Mouse (Mus musculus) forebrain, embryonic 13.5 days (tissue): ENCODE measurements around the gene Akt1s1. TPM values are rescaled to one million over a fixed set of nuclear protein-coding genes. Genes with fewer than 3 reads are reported as not detected.
A peak's percentile ranks its signal among the peaks of the same experiment; 100 is the strongest.

ENCODE experiments used
- ATAC-seq: fragments of 200-750 bp; cut with Nextera tagmentation; 2 replicates; pipeline ENCODE4 v1.8.0; 2017
- H3K27ac ChIP-seq: fragments of 300-500 bp; sonication (generic); 2 replicates; pipeline ENCODE4 v1.5.1; 2015; ENCODE audit warnings: inconsistent platforms, mild to moderate bottlenecking, moderate library complexity
- H3K27me3 ChIP-seq: fragments of 300-500 bp; sonication (generic); 2 replicates; pipeline ENCODE4 v1.6.1; 2015; ENCODE audit warnings: mild to moderate bottlenecking, inconsistent platforms
- H3K36me3 ChIP-seq: fragments of 300-500 bp; sonication (generic); 2 replicates; pipeline ENCODE4 v1.6.1; 2015; ENCODE audit warnings: mild to moderate bottlenecking, inconsistent platforms; ENCODE audit not compliant: poor library complexity, severe bottlenecking
- H3K4me1 ChIP-seq: fragments of 300-500 bp; sonication (generic); 2 replicates; pipeline ENCODE4 v1.6.1; 2015; ENCODE audit warnings: inconsistent platforms
- H3K4me2 ChIP-seq: fragments of 300-500 bp; sonication (generic); 2 replicates; pipeline ENCODE4 v1.6.1; 2015; ENCODE audit warnings: inconsistent platforms, mild to moderate bottlenecking, moderate library complexity
- H3K4me3 ChIP-seq: fragments of 300-500 bp; sonication (generic); 2 replicates; pipeline ENCODE4 v1.5.1; 2015; ENCODE audit warnings: mild to moderate bottlenecking, inconsistent platforms
- H3K9ac ChIP-seq: fragments of 300-500 bp; sonication (generic); 2 replicates; pipeline ENCODE4 v1.6.1; 2015; ENCODE audit warnings: mild to moderate bottlenecking, inconsistent platforms
- H3K9me3 ChIP-seq: fragments of 300-500 bp; sonication (generic); replicated peaks from 2 replicates; pipeline ENCODE4 v1.6.1; 2016; ENCODE audit warnings: inconsistent platforms
- WGBS: fragments of 180-500 bp; shearing (Covaris S2); methylation state at CpG from one replicate; pipeline ENCODE4 v1.1.7; 2015; 5-methylcytosine and 5-hydroxymethylcytosine counted together
- polyA plus RNA-seq: library from polyadenylated mRNA; unstranded; fragments of >200 nt; fragmentation: Nextera tagmentation; extraction: Ambion mirVana; gene quantifications from 2 replicates; pipeline ENCODE4 v1.2.1, GENCODE M21; 2015

The Akt1s1 gene
- polyA plus RNA-seq, 1 experiment from 2014 or later, result 93.1 TPM

DNA sequence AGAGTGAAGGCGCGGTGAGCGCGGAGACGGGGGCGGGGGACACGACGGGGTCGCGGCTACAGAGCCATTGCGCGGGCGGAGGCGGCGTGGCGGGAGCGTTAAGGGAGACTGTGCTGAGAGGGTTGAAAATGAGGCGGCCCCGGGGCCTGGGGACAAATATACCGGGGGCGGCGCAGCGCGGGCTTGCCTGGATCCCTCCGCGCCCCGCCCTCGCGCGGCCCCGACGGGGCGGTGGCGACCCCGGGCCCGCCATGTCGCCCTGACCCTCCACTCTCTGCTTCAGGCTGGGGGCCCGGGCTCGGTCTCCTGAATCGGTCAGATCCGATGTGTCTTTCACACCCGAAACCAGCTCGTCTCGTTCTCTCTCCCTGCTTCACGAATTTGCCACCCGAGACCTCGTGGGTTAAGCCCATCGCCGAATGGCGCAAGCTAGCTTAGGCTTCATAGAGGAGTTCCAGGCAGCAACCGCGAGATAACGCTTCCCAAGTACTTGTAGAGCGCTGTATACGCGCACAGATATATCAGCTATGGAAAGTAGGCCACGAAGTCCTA lies 32.2 kb upstream of the Akt1s1 start, which contains the start of gene Atf5:
Atf5 (minus strand) TSS at position 189 of the 552 bp plus-strand sequence.
- Histone ChIP-seq H3K4me3 (peak within 1 kb of the TSS; percentile 84), H3K9me3 (no peaks in the 10 kb centered on the region), H3K4me2 (peak within 1 kb of the TSS; percentile 84), H3K4me1 (peaks cover 51% of the 10 kb centered on the region), H3K27ac (peak within 1 kb of the TSS; percentile 94), H3K36me3 (peaks cover 17% of the 10 kb centered on the region; the same call in 1 of the 2 replicates), H3K27me3 (no peaks in the 10 kb centered on the region), H3K9ac (peak within 1 kb of the TSS; percentile 95)
- WGBS, result under 1% methylated on average over 52 of the region's 57 CpGs
- ATAC-seq, result peak; percentile 46

DNA sequence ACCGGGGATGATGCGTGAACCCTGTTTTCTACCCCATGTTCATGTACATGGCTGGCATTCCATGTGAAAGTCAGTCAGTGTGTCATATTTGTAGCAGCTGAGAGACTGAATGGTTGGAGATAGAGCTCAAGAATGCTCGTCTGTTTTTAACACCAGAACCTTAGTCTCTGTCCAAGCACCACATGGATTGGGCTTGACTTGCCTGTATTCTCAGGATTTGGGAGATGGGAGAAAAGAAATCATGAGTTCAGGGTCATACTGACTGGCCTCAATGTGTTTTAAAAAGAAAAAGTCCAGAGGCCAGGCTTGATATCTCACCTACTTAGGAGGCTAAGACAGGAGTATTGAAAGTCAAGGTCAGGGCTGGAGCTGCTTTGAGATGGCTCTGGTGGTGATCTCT lies 31.4 kb upstream of the Akt1s1 start:
- Histone ChIP-seq H3K27ac (peak overlapping the region; percentile 94), H3K4me1 (peaks cover 53% of the 10 kb centered on the region), H3K4me2 (peak overlapping the region; percentile 84), H3K4me3 (peak overlapping the region; percentile 84), H3K9me3 (no peaks in the 10 kb centered on the region), H3K36me3 (peaks cover 16% of the 10 kb centered on the region; the same call in 1 of the 2 replicates), H3K27me3 (no peaks in the 10 kb centered on the region), H3K9ac (peak overlapping the region; percentile 95)
- no peak for ATAC-seq
- 29% methylated on average over 3 of the region's 3 CpGs for WGBS

DNA sequence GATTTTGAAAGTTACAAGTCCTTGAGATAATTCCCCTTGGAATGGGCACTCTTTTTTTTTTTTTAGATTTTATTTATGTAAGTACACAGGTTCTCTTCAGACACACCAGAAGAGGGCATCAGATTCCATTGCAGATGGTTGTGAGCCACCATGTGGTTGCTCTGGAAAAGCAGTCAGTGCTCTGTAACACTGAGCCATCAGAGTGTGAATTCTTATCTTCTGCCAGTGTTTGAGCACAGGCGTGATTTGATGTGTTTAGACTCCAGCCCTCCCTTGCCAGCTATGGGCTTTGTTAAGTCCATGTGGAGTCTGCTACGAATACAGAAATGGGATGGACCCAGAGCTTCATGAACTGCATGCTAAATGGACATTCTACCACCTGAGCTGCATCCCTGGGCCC lies 30.6 kb upstream of the Akt1s1 start:
- H3K36me3 ChIP-seq, result peaks cover 9% of the 10 kb centered on the region; the same call in 1 of the 2 replicates
- no peaks in the 10 kb centered on the region for H3K9me3 ChIP-seq
- peaks cover 59% of the 10 kb centered on the region for H3K4me1 ChIP-seq
- peak overlapping the region; percentile 84 for H3K4me2 ChIP-seq
- H3K27ac ChIP-seq, result peak overlapping the region; percentile 94
- H3K9ac ChIP-seq, result peak overlapping the region; percentile 95
- WGBS, result 13% methylated on average over 2 of the region's 2 CpGs
- H3K27me3 ChIP-seq, result no peaks in the 10 kb centered on the region
- ATAC-seq, result no peak
- peak overlapping the region; percentile 84 for H3K4me3 ChIP-seq

DNA sequence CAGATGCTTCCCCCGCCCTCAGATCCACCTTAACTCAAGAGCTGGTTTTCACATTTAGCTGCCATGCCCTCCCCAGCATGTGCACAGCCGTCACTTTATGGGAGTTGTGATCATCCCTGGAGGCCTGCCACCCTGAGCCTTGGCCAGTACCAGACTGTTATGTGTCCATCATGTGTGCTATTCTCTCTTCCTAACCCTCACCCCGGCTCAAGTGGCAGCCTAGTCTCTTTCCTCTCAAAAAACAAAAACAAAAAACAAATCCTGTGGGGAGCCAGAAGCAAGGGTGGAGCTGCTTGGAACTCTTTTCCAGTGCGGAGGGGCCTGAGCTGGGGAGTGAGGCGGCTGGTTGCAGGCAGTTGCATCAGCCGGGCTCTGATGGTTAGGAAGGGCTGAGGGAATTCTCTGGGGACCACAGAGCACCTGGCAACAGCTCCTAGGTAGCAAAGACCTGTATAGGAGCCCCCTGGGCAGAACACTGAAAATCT lies 30.0 kb upstream of the Akt1s1 start:
- Histone ChIP-seq H3K4me1 (peaks cover 65% of the 10 kb centered on the region), H3K27me3 (no peaks in the 10 kb centered on the region), H3K9me3 (no peaks in the 10 kb centered on the region), H3K36me3 (0 out of 2 replicates have a peak, but pooled peaks cover 3% of the 10 kb centered on the region), H3K4me3 (peak overlapping the region; percentile 84), H3K4me2 (peak overlapping the region; percentile 84), H3K9ac (peak overlapping the region; percentile 95), H3K27ac (peak overlapping the region; percentile 94)
- 31% methylated on average over 6 of the region's 6 CpGs for WGBS
- ATAC-seq, result no peak

DNA sequence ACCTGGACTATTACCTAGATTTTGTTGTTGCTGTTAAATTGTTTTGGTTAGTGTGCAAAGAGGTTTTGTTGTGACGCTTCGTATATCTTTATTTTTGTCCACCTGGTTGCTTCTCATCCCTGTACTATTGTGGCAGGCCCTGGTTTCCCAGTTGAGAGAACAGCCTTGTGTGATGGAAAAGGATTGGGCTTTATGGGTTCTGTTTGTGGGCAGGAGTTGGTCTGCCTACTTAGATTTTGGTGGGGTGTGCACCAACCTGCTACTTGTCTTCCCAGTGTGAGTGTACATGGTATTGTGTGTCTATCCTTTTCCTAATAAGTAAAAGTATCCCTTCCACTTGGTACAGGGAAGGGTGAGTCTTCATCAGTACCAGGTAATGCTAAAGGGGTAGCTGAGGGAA lies 29.4 kb upstream of the Akt1s1 start:
- H3K27ac ChIP-seq, result peak overlapping the region; percentile 94
- peak overlapping the region; percentile 95 for H3K9ac ChIP-seq
- 99% methylated on average over 2 of the region's 2 CpGs for WGBS
- no peaks in the 10 kb centered on the region for H3K9me3 ChIP-seq
- H3K27me3 ChIP-seq, result no peaks in the 10 kb centered on the region
- H3K4me2 ChIP-seq, result peak overlapping the region; percentile 84
- no peak for ATAC-seq
- H3K36me3 ChIP-seq, result no peaks in the 10 kb centered on the region
- H3K4me3 ChIP-seq, result peak overlapping the region; percentile 84
- H3K4me1 ChIP-seq, result peaks cover 67% of the 10 kb centered on the region

DNA sequence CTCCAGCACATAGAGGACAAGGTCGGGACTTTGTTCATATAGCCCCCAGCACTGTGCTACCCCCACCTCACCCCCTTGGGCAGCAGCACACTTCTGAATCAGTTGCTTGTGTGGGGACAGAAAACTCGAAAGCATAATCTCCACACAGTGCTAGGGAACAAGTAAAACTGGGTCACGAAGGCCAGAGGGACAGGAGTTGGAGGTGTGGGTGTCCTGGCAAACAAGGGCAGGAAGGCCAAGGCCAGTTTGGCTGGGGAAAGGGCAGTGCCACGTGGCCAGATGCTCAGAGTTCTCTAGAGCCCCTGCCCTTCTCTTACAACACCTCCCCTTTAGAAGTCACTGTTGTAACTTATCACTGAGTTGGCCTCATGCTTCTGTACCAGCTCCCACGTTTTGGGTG lies 28.9 kb upstream of the Akt1s1 start:
- peak overlapping the region; percentile 95 for H3K9ac ChIP-seq
- no peak for ATAC-seq
- H3K4me3 ChIP-seq, result peak overlapping the region; percentile 84; the same call in 1 of the 2 replicates
- WGBS, result 75% methylated on average over 5 of the region's 5 CpGs
- no peaks in the 10 kb centered on the region for H3K36me3 ChIP-seq
- H3K4me1 ChIP-seq, result peaks cover 64% of the 10 kb centered on the region
- H3K9me3 ChIP-seq, result no peaks in the 10 kb centered on the region
- no peak overlapping the region for H3K27ac ChIP-seq
- H3K4me2 ChIP-seq, result peak overlapping the region; percentile 84
- no peaks in the 10 kb centered on the region for H3K27me3 ChIP-seq

DNA sequence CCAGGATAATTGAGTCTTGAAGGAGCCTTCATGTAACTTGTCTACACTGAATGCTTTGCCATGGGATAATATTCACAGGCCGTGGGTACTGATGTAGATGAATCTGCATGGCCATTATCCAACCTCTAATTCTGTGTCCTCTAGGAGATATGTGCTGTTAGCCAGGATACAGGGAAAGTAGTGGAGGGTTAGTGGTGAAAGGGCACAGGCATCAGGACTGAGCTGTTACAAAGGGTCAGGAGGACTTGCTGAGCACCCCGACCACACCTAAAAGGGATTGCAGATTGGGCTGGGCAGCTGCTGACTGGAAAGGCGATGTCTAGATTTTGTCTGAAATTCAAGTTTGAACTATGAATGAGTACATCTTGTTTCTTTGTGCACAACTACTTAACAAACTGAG lies 28.3 kb upstream of the Akt1s1 start:
- Histone ChIP-seq H3K36me3 (peaks cover 1% of the 10 kb centered on the region; the same call in 1 of the 2 replicates), H3K9ac (0 out of 2 replicates have a peak overlapping the region, but pooled peaks have one; percentile 34), H3K4me1 (peaks cover 58% of the 10 kb centered on the region), H3K27me3 (no peaks in the 10 kb centered on the region), H3K27ac (no peak overlapping the region), H3K4me2 (peak overlapping the region; percentile 84; the same call in 1 of the 2 replicates), H3K4me3 (no peak overlapping the region), H3K9me3 (no peaks in the 10 kb centered on the region)
- 82% methylated on average over 3 of the region's 3 CpGs for WGBS
- ATAC-seq, result no peak

DNA sequence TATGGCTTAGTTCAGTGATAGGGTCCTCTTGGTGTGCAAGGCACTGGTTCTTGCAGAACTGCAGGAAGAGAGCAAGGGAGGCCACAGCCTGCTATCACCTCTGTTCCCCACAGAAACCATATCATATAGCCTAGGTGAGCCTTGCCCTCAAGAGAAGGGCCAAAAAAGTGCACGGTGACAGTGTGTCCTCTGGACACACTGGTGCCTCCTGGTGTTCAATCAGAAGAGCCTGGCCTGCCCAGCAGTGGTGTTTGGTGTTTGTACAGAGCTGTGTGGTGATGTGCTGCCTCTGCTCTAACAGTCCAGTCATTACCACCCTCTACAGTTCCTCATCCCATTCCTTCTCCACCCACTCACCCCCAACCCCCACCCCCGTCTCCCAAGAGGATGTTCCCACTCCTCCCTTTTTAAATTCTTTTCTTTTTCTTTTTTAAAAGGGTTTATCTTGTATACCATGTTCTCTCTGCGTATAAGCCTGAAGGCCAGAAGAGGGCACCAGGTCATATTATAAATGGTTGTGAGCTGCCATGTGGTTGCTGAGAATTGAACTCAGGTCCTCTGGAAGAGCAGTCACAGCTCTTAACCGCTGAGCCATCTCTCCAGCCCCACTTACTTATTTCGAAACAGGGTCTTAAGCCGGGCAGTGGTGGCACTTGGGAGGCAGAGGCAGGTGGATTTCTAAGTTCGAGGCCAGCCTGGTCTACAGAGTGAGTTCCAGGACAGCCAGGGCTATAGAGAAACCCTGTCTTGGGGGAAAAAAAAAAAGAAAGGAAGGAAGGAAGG lies 26.9 kb upstream of the Akt1s1 start:
- Histone ChIP-seq H3K36me3 (peaks cover 6% of the 10 kb centered on the region; the same call in 1 of the 2 replicates), H3K4me3 (no peak overlapping the region), H3K9ac (no peak overlapping the region), H3K4me1 (peaks cover 58% of the 10 kb centered on the region), H3K9me3 (no peaks in the 10 kb centered on the region), H3K4me2 (no peak overlapping the region; the same call in 1 of the 2 replicates), H3K27me3 (no peaks in the 10 kb centered on the region), H3K27ac (no peak overlapping the region)
- 86% methylated on average over 7 of the region's 7 CpGs for WGBS
- ATAC-seq, result no peak

DNA sequence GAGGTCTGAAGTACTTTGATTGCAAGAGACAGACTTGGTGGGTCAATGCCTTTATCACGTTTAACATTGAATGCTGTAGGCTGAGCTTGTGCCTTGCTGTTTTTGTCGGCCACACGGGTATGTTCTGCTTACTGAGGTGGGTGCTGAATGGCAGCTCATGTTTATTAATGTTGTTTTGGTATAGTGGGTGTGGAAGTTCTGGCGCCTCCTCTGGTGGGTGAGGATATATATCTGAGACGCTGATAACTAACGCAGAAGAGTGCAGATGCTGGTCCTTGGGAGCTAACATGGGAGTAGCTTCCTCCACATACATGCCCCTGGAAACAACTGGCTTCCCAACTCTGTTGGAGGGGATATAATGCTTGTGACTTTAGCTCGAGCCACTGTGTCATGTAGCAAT lies 25.4 kb upstream of the Akt1s1 start:
- H3K36me3 ChIP-seq, result peaks cover 13% of the 10 kb centered on the region
- no peak for ATAC-seq
- no peak overlapping the region for H3K4me2 ChIP-seq
- no peak overlapping the region for H3K27ac ChIP-seq
- no peak overlapping the region for H3K4me3 ChIP-seq
- WGBS, result 37% methylated on average over 7 of the region's 7 CpGs
- no peak overlapping the region for H3K9ac ChIP-seq
- no peaks in the 10 kb centered on the region for H3K27me3 ChIP-seq
- peaks cover 42% of the 10 kb centered on the region for H3K4me1 ChIP-seq
- H3K9me3 ChIP-seq, result no peaks in the 10 kb centered on the region

DNA sequence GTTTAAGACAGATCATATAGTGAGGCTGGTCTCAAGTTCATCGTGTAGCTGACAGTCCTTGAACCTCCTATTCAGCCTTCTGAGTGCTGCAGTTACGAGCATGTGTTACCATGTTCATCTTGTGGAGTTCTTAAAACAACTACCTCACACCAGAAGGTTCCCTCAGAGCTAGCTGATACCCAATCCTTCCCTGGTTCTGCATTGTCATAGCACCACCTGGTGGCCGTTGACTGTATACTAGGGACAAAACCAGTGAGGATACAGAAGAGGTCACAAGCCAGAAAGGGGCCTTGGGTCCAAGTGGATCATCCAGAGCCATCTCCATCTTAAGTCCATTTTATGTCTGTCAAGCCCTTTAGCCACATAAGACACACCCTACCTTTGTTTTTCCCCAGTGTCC lies 23.9 kb upstream of the Akt1s1 start:
- 22% methylated on average over 3 of the region's 3 CpGs for WGBS
- no peaks in the 10 kb centered on the region for H3K9me3 ChIP-seq
- no peak overlapping the region for H3K9ac ChIP-seq
- H3K27me3 ChIP-seq, result no peaks in the 10 kb centered on the region
- peak; percentile 70 for ATAC-seq
- peaks cover 28% of the 10 kb centered on the region for H3K4me1 ChIP-seq
- H3K36me3 ChIP-seq, result peaks cover 27% of the 10 kb centered on the region
- no peak overlapping the region for H3K4me3 ChIP-seq
- H3K4me2 ChIP-seq, result no peak overlapping the region
- H3K27ac ChIP-seq, result no peak overlapping the region

DNA sequence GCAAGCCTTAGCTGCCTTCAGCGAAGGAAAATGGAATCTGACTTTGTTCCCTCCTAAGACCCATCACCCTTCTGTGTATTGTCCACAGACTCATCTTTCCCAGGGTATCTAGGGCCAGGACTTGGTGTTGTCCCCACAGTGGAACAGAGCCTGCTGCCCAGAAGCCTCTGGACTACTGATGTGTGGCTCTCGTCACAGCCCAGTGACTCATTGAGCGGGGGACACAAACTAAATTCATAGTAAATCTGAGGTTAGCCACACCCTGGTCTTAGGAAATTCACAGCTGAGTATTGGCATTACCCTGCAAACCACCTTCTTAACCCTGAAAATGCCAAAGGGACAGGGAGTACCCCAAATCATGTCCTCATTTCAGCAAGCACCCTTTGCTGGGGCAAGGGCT lies 22.0 kb upstream of the Akt1s1 start:
- H3K4me1 ChIP-seq, result peaks cover 13% of the 10 kb centered on the region
- ATAC-seq, result no peak

DNA sequence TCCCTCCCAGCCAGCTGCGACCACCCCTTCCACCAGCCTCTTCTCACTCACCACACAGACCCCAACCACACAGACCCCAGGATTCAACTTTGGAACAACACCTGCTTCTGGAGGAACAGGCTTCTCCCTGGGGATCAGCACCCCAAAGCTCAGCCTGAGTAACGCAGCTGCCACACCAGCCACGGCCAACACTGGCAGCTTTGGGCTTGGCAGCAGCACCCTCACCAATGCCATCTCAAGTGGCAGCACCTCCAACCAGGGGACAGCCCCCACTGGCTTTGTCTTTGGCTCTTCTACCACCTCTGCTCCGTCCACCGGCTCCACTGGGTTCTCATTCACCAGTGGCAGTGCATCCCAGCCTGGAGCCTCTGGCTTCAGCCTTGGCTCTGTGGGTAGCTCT lies 20.1 kb upstream of the Akt1s1 start:
- Histone ChIP-seq H3K4me2 (no peak overlapping the region), H3K36me3 (peaks cover 52% of the 10 kb centered on the region), H3K9me3 (no peaks in the 10 kb centered on the region), H3K9ac (no peak overlapping the region), H3K4me3 (no peak overlapping the region), H3K27me3 (no peaks in the 10 kb centered on the region), H3K27ac (no peak overlapping the region), H3K4me1 (peaks cover 2% of the 10 kb centered on the region; the same call in 1 of the 2 replicates)
- WGBS, result 88% methylated on average over 5 of the region's 5 CpGs
- ATAC-seq, result no peak

More for the DNA sequence above, 22.0 kb upstream of the Akt1s1 start:
- Histone ChIP-seq H3K36me3 (peaks cover 46% of the 10 kb centered on the region), H3K9me3 (no peaks in the 10 kb centered on the region), H3K4me2 (no peak overlapping the region), H3K27ac (no peak overlapping the region), H3K27me3 (no peaks in the 10 kb centered on the region), H3K4me3 (no peak overlapping the region), H3K9ac (no peak overlapping the region)
- WGBS, result 89% methylated on average over 3 of the region's 3 CpGs
